12 mouse cellular contexts compared by ENCODE assay signal in the genomic region with DNA sequence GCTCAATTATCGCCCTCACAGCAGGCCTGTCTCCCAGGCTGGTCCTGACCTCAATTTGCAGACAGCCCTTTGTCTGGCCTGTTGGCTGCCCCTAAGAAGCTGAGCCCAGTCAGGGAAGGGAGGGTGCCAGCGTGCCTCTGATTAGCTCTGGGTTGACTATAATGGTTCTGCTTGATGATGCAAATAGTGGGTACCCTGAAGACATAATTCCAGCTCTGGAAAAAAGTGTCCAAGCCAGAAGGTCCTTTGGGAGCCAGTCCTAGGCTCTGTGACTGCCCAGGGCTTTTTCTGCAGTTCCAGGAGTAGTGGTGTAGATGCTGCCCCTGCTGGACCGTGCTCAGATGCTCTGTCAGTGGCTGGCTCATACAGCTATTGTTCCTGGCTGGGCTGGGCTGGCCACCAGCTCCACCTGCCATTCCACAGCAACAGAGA.
A peak's percentile ranks its signal among the peaks of the same experiment; 100 is the strongest.
DNase-seq lines count a peak whose midpoint lies in the region; ATAC-seq lines count a peak whose summit lies in the region.
"Had no signal": no experiment of that assay in that cellular context is flagged by ENCODE, and none has a peak within 500 bp of the region (broad histone marks: within the 10 kb centered on the region; RNA-seq: fewer than 3 reads in every experiment).

No protein-coding gene starts in this region.

- H3K9me3 ChIP-seq in forebrain, embryonic 10.5 days: no peaks in the 10 kb centered on the region
- H3K9me3 ChIP-seq in hindbrain, embryonic 14.5 days (ENCODE audit: control insufficient read depth, low read length): no peaks in the 10 kb centered on the region
- H3K9me3 ChIP-seq in midbrain, embryonic 16.5 days (replicated peaks; ENCODE audit: control insufficient read depth, low read length, poor library complexity, severe bottlenecking): no peaks in the 10 kb centered on the region
- H3K9me3 ChIP-seq: limb, embryonic 13.5 days; lung, embryonic 15.5 days had no signal

- peaks cover 85% of the 10 kb centered on the region for H3K4me1 ChIP-seq in forebrain, embryonic 10.5 days
- H3K4me1 ChIP-seq in hindbrain, embryonic 14.5 days (replicated peaks; ENCODE audit: control insufficient read depth, insufficient read depth, low read length): peaks cover 26% of the 10 kb centered on the region
- peaks cover 20% of the 10 kb centered on the region for H3K4me1 ChIP-seq in midbrain, embryonic 16.5 days (ENCODE audit: control insufficient read depth, insufficient read depth, low read length)
- H3K4me1 ChIP-seq: lung, embryonic 15.5 days had no signal

- peaks cover 42% of the 10 kb centered on the region for H3K27me3 ChIP-seq in forebrain, embryonic 10.5 days (ENCODE audit: poor library complexity, severe bottlenecking)
- 0 out of 2 replicates have a peak, but pooled peaks cover 3% of the 10 kb centered on the region for H3K27me3 ChIP-seq in hindbrain, embryonic 14.5 days (ENCODE audit: control insufficient read depth, insufficient read depth, low read length)
- H3K27me3 ChIP-seq in midbrain, embryonic 16.5 days (ENCODE audit: control insufficient read depth, insufficient read depth, low read depth, low read length): no peaks in the 10 kb centered on the region
- H3K27me3 ChIP-seq: lung, embryonic 15.5 days had no signal

- ATAC-seq in hindbrain, embryonic 14.5 days (ENCODE audit: low FRiP score): peak; percentile 39; the same call in 1 of the 2 replicates
- ATAC-seq in midbrain, embryonic 16.5 days: peak; percentile 40; the same call in 1 of the 2 replicates
- no peak for ATAC-seq in megakaryocyte, adult 5-6 weeks (ENCODE audit: poor library complexity, severe bottlenecking)
- ATAC-seq in cerebellum, adult (ENCODE audit: insufficient number of reproducible peaks, low FRiP score, low TSS enrichment): no peak
- ATAC-seq: inflammation-experienced regulatory T-cells, adult 6 months had no signal

- no peaks in the 10 kb centered on the region for H3K36me3 ChIP-seq in forebrain, embryonic 10.5 days (replicated peaks)
- no peaks in the 10 kb centered on the region for H3K36me3 ChIP-seq in hindbrain, embryonic 14.5 days (replicated peaks; ENCODE audit: control insufficient read depth, insufficient read depth)
- H3K36me3 ChIP-seq in midbrain, embryonic 16.5 days (ENCODE audit: control insufficient read depth, insufficient read depth, low read length): no peaks in the 10 kb centered on the region
- H3K36me3 ChIP-seq: limb, embryonic 13.5 days; lung, embryonic 15.5 days had no signal

- H3K27ac ChIP-seq in forebrain, embryonic 10.5 days: peak overlapping the region; percentile 86
- H3K27ac ChIP-seq in hindbrain, embryonic 14.5 days: 0 out of 2 replicates have a peak overlapping the region, but pooled peaks have one; percentile 43
- peak overlapping the region; percentile 31; the same call in 1 of the 2 replicates for H3K27ac ChIP-seq in midbrain, embryonic 16.5 days (ENCODE audit: low read length)
- H3K27ac ChIP-seq: limb, embryonic 13.5 days; lung, embryonic 15.5 days had no signal

- peak; percentile 54 for DNase-seq in embryo, embryonic 10.5 days (ENCODE audit: low spot score)
- DNase-seq in forebrain, embryonic 10.5 days (ENCODE audit: extremely low spot score, low spot score): peak; percentile 57
- DNase-seq in hindbrain, embryonic 14.5 days (ENCODE audit: low spot score): no peak
- no peak for DNase-seq in MN1 (ENCODE audit: low spot score)
- DNase-seq: cerebellum, postnatal 36 days; thymus, postnatal 36 days had no signal

- no peak overlapping the region for H3K9ac ChIP-seq in hindbrain, embryonic 14.5 days
- no peak overlapping the region for H3K9ac ChIP-seq in midbrain, embryonic 16.5 days (ENCODE audit: low read depth, low read length)
- H3K9ac ChIP-seq: limb, embryonic 13.5 days; lung, embryonic 15.5 days had no signal

- WGBS in forebrain, embryonic 10.5 days: 2% methylated on average over 3 of the region's 3 CpGs
- 2% methylated on average over 3 of the region's 3 CpGs for WGBS in hindbrain, embryonic 14.5 days
- WGBS in midbrain, embryonic 16.5 days: 9% methylated on average over 3 of the region's 3 CpGs

- H3K4me2 ChIP-seq in hindbrain, embryonic 14.5 days (replicated peaks): no peak overlapping the region
- no peak overlapping the region for H3K4me2 ChIP-seq in midbrain, embryonic 16.5 days (ENCODE audit: low read length)
- H3K4me2 ChIP-seq: limb, embryonic 13.5 days; lung, embryonic 15.5 days had no signal

- peak overlapping the region; percentile 17; the same call in 1 of the 2 replicates for H3K4me3 ChIP-seq in forebrain, embryonic 10.5 days
- no peak overlapping the region for H3K4me3 ChIP-seq in hindbrain, embryonic 14.5 days (replicated peaks; ENCODE audit: low read length)
- no peak overlapping the region for H3K4me3 ChIP-seq in midbrain, embryonic 16.5 days (ENCODE audit: low read depth, low read length)
- H3K4me3 ChIP-seq: limb, embryonic 13.5 days; lung, embryonic 15.5 days had no signal

Comparison
In these comparisons a context has a peak if more than half of its experiments do, and no peak if none do; other contexts are left out.
1. DNase-seq: peak in embryo, embryonic 10.5 days (single experiment) and forebrain, embryonic 10.5 days (single experiment); none in hindbrain, embryonic 14.5 days (single experiment) and MN1 (single experiment).
2. H3K27ac ChIP-seq: peak in every context shown above with its lines; median percentile 86 in forebrain, embryonic 10.5 days; 43 in hindbrain, embryonic 14.5 days; 31 in midbrain, embryonic 16.5 days.
3. ATAC-seq: peak in hindbrain, embryonic 14.5 days (single experiment) and midbrain, embryonic 16.5 days (single experiment); none in megakaryocyte, adult 5-6 weeks (single experiment) and cerebellum, adult (single experiment).